Mouse (Mus musculus) forebrain, embryonic 16.5 days (tissue): ENCODE data around the gene Cnnm3. TPM values are rescaled to one million over a fixed set of nuclear protein-coding genes. Genes with fewer than 3 reads are reported as not detected.

Source experiments
- ATAC-seq: fragments of 200-750 bp; cut with Nextera tagmentation; 2 replicates; pipeline ENCODE4 v1.8.0; 2017; ENCODE audit warnings: mild to moderate bottlenecking, moderate library complexity
- H3K27ac ChIP-seq: fragments of 300-500 bp; sonication (generic); 2 replicates; pipeline ENCODE4 v1.5.1; 2014; ENCODE audit warnings: low read length, control low read depth
- H3K27me3 ChIP-seq: fragments of 300-500 bp; sonication (generic); replicated peaks from 2 replicates; pipeline ENCODE4 v1.6.1; 2014; ENCODE audit warnings: low read length; ENCODE audit not compliant: control insufficient read depth, insufficient read depth
- H3K36me3 ChIP-seq: fragments of 300-500 bp; sonication (generic); 2 replicates; pipeline ENCODE4 v1.6.1; 2014; ENCODE audit not compliant: control insufficient read depth, insufficient read depth
- H3K4me1 ChIP-seq: fragments of 300-500 bp; sonication (generic); replicated peaks from 2 replicates; pipeline ENCODE4 v1.6.1; 2014; ENCODE audit warnings: low read length; ENCODE audit not compliant: control insufficient read depth, insufficient read depth
- H3K4me2 ChIP-seq: fragments of 300-500 bp; sonication (generic); 2 replicates; pipeline ENCODE4 v1.6.1; 2014; ENCODE audit warnings: mild to moderate bottlenecking, low read length, control low read depth
- H3K4me3 ChIP-seq: fragments of 300-500 bp; sonication (generic); replicated peaks from 2 replicates; pipeline ENCODE4 v1.5.1; 2014; ENCODE audit warnings: mild to moderate bottlenecking, low read length, control low read depth
- H3K9ac ChIP-seq: fragments of 300-500 bp; sonication (generic); replicated peaks from 2 replicates; pipeline ENCODE4 v1.6.1; 2014; ENCODE audit warnings: low read depth, low read length, control low read depth
- H3K9me3 ChIP-seq: fragments of 300-500 bp; sonication (generic); 2 replicates; pipeline ENCODE4 v1.6.1; 2016; ENCODE audit warnings: low read length; ENCODE audit not compliant: control insufficient read depth
- WGBS: fragments of 180-500 bp; shearing (Covaris S2); extraction: QIAGEN DNeasy Blood & Tissue Kit; methylation state at CpG from one replicate; pipeline ENCODE4 v1.1.7; 2014; 5-methylcytosine and 5-hydroxymethylcytosine counted together
- polyA plus RNA-seq: library from polyadenylated mRNA; unstranded; fragments of >200 nt; fragmentation: Nextera tagmentation; extraction: Ambion mirVana; gene quantifications from 2 replicates; pipeline ENCODE4 v1.2.1, GENCODE M21; 2015

Cnnm3 gene
- polyA plus RNA-seq, 1 experiment from 2014 or later, result 5.8 TPM

DNA sequence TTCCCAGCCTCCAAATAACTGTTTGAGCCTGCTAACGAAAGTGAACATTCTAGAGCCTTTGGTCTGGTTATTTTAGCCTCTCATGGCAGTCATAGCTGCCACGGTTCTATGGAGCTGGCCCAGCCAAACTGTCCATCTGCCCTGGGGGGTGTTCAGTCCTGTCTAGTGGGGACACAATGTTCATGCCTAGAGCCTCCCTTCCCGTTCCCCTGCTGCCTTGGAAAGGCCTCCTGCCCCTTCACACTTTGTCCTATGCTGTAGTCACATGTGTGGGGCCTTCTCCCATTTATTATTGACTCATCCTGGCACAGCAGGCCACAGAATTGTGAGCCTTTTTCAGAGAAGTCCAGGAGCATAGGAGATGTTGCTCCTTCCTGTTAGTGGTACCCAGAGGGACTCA lies 6.6 kb downstream of the Cnnm3 start:
- H3K4me1 ChIP-seq, result peaks cover 41% of the 10 kb centered on the region
- H3K27ac ChIP-seq, result no peak overlapping the region
- H3K27me3 ChIP-seq, result no peaks in the 10 kb centered on the region
- H3K9me3 ChIP-seq, result no peaks in the 10 kb centered on the region
- H3K4me2 ChIP-seq, result no peak overlapping the region
- H3K9ac ChIP-seq, result no peak overlapping the region
- H3K36me3 ChIP-seq, result peaks cover 24% of the 10 kb centered on the region
- 80% methylated on average over 3 of the region's 3 CpGs for WGBS
- no peak for ATAC-seq
- no peak overlapping the region for H3K4me3 ChIP-seq

DNA sequence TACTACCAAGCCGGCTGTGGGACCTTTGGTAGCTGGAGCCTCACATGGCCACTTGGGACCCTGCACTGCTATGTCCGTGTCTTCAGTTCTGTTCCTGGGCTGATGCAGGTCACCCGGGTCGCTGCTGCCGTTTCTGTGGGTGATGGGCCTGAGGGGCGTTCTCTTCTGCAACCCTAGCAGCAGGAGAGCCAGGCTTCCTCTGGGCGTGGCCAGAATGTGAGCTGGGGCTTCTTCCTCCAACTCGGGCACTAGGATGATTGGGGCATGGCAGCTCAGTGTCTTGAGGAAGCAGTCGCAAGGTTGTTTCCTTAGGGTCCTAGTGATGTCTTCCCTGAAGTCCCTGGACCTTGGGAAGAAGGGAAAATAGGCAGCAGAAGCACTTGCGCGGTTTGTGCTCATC lies 8.0 kb downstream of the Cnnm3 start:
- peaks cover 24% of the 10 kb centered on the region for H3K36me3 ChIP-seq
- WGBS, result 90% methylated on average over 11 of the region's 11 CpGs
- H3K4me1 ChIP-seq, result peaks cover 35% of the 10 kb centered on the region
- no peak overlapping the region for H3K9ac ChIP-seq
- no peaks in the 10 kb centered on the region for H3K9me3 ChIP-seq
- H3K4me3 ChIP-seq, result no peak overlapping the region
- H3K27me3 ChIP-seq, result no peaks in the 10 kb centered on the region
- H3K27ac ChIP-seq, result no peak overlapping the region
- no peak overlapping the region for H3K4me2 ChIP-seq
- no peak for ATAC-seq

DNA sequence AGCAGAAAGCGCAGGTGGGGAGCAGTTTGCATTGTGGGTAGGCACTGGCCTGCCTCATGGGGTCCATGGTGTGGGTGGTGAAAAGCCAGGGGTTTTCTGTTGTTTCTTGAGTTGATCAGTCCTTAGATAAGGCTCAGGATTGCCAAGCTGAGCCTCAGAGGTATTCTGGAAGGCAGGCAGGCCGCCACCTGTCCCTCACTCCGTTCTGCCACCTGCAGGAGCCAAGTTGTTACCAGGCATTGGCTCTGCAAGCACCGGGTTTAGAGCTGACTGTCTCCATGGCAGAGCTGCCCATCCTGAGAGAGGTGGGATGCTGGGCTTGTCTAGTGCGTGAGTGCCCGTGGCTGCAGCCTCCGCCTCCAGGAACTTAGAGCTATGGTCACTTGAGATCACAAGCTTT lies 10.5 kb downstream of the Cnnm3 start:
- Histone ChIP-seq H3K36me3 (peaks cover 26% of the 10 kb centered on the region), H3K9me3 (no peaks in the 10 kb centered on the region), H3K9ac (no peak overlapping the region), H3K27ac (no peak overlapping the region), H3K27me3 (no peaks in the 10 kb centered on the region), H3K4me3 (no peak overlapping the region), H3K4me1 (peaks cover 20% of the 10 kb centered on the region), H3K4me2 (no peak overlapping the region)
- 89% methylated on average over 7 of the region's 7 CpGs for WGBS
- no peak for ATAC-seq

DNA sequence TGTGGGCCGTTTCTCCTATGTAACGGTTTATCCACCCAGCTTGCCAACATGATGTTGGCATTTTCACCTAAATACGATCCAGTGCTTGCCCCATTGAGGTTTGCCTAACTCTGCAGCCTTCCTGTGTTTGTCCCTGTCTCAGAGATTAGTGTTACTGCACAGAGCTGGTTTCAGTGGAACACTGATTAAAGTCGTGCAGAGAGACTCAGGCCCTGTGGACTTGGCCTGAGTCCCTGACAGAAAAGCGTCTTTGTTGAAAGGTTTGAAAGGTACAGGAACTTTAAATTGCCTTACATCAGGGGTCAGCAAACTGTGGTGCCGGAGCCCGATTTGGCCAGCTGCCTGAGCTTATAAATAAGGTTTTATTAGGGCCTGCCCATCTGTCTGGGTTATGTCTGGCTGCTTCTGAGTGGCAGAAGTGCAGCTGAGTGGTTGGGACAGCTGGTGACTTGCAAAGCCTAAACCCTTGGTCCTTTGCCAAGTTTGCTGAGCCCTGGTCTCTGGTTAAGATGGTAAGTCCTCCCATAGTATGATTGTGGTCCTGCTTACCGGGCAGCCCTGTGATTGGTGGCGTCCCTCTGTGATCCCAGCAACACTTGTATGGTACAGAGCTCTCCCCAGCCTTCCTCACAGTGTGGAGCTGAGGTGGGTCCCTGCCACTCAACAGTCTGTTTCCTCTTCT lies 11.8 kb downstream of the Cnnm3 start:
- Histone ChIP-seq H3K4me1 (peaks cover 21% of the 10 kb centered on the region), H3K4me3 (no peak overlapping the region), H3K36me3 (peaks cover 26% of the 10 kb centered on the region), H3K9me3 (no peaks in the 10 kb centered on the region), H3K27ac (peak overlapping the region; percentile 61), H3K9ac (no peak overlapping the region), H3K27me3 (no peaks in the 10 kb centered on the region), H3K4me2 (no peak overlapping the region)
- WGBS, result 26% methylated on average over 9 of the region's 9 CpGs
- peak; percentile 61 for ATAC-seq

DNA sequence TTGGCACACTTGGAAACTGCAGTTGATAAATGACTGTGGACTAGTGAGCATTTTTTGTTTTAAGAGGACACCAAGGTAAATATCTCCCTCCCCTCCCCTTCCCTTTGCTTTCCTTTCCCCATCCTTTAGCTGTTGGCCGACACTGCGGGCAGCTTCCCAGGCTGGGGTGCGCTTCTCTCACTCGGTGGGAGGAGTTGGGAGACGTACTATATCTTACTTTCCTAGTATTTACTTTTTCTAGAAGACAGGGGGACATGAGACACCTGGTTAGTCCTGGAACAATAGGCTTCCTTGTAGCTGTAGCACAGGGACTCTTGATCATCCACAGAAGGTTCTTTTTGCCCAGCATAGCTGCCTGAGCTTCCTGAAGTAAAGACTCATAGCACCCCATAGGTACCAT lies 12.4 kb downstream of the Cnnm3 start:
- Histone ChIP-seq H3K9ac (no peak overlapping the region), H3K4me3 (no peak overlapping the region), H3K4me1 (peaks cover 23% of the 10 kb centered on the region), H3K9me3 (no peaks in the 10 kb centered on the region), H3K36me3 (peaks cover 26% of the 10 kb centered on the region), H3K27ac (peak overlapping the region; percentile 20; the same call in 1 of the 2 replicates), H3K4me2 (no peak overlapping the region), H3K27me3 (no peaks in the 10 kb centered on the region)
- no peak for ATAC-seq
- WGBS, result 82% methylated on average over 5 of the region's 5 CpGs

DNA sequence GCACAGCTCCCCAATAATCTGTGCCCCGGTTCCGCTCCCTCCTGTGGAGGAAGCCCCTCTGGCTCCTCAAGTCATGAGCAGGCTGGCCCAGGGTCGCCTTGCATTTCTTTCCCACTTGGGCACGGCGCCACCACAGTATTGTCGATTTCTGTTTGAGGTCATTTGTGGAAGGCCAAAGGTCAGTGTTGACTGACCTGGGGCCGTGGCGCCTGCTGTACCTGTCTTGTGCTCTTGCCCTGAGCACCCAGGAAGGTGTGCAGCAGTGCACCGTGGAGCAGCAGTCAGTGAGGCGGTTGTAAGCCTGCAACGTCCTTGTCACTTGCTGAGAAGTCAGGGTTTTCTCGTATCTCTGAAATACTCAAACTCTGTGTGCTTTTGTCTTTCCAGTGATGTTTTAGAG lies 14.1 kb downstream of the Cnnm3 start:
- peaks cover 30% of the 10 kb centered on the region for H3K4me1 ChIP-seq
- H3K9ac ChIP-seq, result no peak overlapping the region
- ATAC-seq, result no peak
- no peak overlapping the region for H3K4me2 ChIP-seq
- H3K9me3 ChIP-seq, result no peaks in the 10 kb centered on the region
- no peak overlapping the region for H3K4me3 ChIP-seq
- no peak overlapping the region for H3K27ac ChIP-seq
- H3K36me3 ChIP-seq, result peaks cover 16% of the 10 kb centered on the region
- WGBS, result 95% methylated on average over 12 of the region's 12 CpGs
- no peaks in the 10 kb centered on the region for H3K27me3 ChIP-seq

DNA sequence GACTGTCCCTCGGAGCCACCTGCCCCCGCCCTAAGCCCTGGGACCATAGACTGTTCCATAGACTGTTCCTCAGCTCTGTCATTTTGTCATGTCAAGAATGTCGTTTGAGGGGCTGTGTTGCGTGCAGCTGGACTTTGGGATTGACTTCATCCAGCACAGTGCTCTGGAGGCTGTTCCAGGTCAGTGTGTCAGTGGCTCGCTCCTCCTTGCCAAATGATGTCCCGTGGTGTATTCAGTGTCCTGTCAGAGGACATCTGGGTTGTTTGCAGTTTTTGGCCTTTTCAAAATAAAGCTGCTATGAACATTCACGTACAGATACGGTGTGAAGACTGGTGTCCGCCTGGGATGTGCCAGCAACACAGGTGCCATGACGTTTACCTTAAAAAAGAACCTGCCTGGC lies 15.2 kb downstream of the Cnnm3 start:
- Histone ChIP-seq H3K9ac (no peak overlapping the region), H3K27ac (no peak overlapping the region), H3K4me2 (no peak overlapping the region), H3K36me3 (peaks cover 5% of the 10 kb centered on the region; the same call in 1 of the 2 replicates), H3K4me3 (no peak overlapping the region), H3K4me1 (peaks cover 30% of the 10 kb centered on the region), H3K9me3 (no peaks in the 10 kb centered on the region), H3K27me3 (no peaks in the 10 kb centered on the region)
- ATAC-seq, result no peak
- 87% methylated on average over 10 of the region's 10 CpGs for WGBS

DNA sequence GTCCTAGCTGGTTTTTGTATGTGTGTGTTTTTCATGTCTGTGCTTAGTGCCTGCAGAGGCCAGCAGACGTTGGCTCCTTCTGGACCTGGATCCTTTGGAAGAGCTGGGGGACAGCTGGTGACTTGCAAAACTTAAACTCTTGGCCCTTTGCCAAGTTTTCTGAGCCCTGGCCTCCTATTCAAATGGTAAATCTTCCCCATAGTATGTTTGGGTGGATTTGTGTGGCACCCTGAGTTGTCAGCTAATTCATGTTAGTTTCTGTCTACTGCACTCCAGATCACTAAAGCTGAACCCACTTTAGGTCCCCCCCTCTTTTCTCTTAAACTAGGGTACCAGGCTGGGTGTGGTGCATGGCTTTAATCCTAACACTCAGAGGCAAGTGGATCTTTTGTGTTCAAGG lies 16.7 kb downstream of the Cnnm3 start:
- Histone ChIP-seq H3K9me3 (no peaks in the 10 kb centered on the region), H3K9ac (no peak overlapping the region), H3K4me1 (peaks cover 22% of the 10 kb centered on the region), H3K36me3 (0 out of 2 replicates have a peak, but pooled peaks cover 4% of the 10 kb centered on the region), H3K27ac (peak overlapping the region; percentile 74), H3K27me3 (no peaks in the 10 kb centered on the region), H3K4me2 (no peak overlapping the region), H3K4me3 (no peak overlapping the region)
- ATAC-seq, result peak; percentile 65
- WGBS, result 4% methylated on average over 1 of the region's 1 CpGs

DNA sequence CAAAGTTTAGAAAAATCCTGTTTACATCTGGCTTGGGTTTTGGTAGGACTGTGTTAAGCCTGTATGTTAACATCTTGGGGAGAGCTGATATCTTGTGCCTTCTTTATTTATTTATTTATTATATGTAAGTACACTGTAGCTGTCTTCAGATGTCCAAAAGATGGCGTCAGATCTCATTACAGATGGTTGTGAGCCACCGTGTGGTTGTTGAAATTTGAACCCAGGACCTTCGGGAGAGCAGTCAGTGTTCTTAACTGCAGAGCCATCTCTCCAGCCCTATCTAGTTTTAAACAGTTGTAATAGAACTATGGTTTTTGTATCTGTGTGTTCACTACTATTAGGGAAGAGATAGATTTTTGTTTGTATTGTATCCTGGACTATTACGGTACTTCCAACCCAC lies 17.6 kb downstream of the Cnnm3 start:
- H3K27ac ChIP-seq, result no peak overlapping the region
- 93% methylated on average over 4 of the region's 4 CpGs for WGBS
- H3K9ac ChIP-seq, result no peak overlapping the region
- no peaks in the 10 kb centered on the region for H3K9me3 ChIP-seq
- H3K27me3 ChIP-seq, result no peaks in the 10 kb centered on the region
- peaks cover 15% of the 10 kb centered on the region for H3K4me1 ChIP-seq
- no peak overlapping the region for H3K4me2 ChIP-seq
- H3K4me3 ChIP-seq, result no peak overlapping the region
- ATAC-seq, result no peak
- H3K36me3 ChIP-seq, result 0 out of 2 replicates have a peak, but pooled peaks cover 4% of the 10 kb centered on the region

DNA sequence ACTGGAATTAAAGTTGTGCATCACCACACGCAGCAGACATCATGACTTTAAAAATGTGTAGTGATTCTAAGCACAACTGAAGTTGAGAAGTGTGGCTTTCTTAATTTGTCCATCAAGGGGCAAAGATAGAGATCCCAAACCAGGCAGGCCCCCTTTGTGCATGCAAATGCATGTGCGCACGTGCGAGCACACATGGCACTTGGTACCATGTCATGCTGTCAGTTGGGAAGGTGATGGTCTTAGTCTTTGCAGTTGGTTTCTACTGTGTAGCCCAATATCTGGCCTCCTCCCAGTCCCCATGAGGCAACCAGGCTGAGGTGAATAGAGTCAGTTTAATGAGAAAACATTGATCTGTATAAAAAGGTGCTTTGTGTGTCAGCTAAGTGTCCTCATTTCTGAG lies 18.2 kb downstream of the Cnnm3 start:
- H3K27me3 ChIP-seq, result no peaks in the 10 kb centered on the region
- H3K4me1 ChIP-seq, result peaks cover 15% of the 10 kb centered on the region
- no peak overlapping the region for H3K27ac ChIP-seq
- 0 out of 2 replicates have a peak, but pooled peaks cover 4% of the 10 kb centered on the region for H3K36me3 ChIP-seq
- no peaks in the 10 kb centered on the region for H3K9me3 ChIP-seq
- no peak overlapping the region for H3K9ac ChIP-seq
- no peak overlapping the region for H3K4me2 ChIP-seq
- no peak overlapping the region for H3K4me3 ChIP-seq
- 96% methylated on average over 4 of the region's 4 CpGs for WGBS
- ATAC-seq, result no peak
